Mouse (Mus musculus) liver, adult 2 months (tissue): ENCODE measurements around the gene Aarsd1.

ENCODE experiments used
- CTCF ChIP-seq: fragments of 200-500 bp; IDR thresholded peaks from 2 replicates; pipeline ENCODE4 v1.5.1; 2011; ENCODE audit warnings: low read depth, low read length, control low read depth
- POLR2A ChIP-seq: fragments of 200-500 bp; IDR thresholded peaks from 2 replicates; pipeline ENCODE4 v1.6.1; 2011; ENCODE audit warnings: low read length, control low read depth; ENCODE audit not compliant: insufficient read depth; ENCODE audit errors: extremely low read depth

DNA sequence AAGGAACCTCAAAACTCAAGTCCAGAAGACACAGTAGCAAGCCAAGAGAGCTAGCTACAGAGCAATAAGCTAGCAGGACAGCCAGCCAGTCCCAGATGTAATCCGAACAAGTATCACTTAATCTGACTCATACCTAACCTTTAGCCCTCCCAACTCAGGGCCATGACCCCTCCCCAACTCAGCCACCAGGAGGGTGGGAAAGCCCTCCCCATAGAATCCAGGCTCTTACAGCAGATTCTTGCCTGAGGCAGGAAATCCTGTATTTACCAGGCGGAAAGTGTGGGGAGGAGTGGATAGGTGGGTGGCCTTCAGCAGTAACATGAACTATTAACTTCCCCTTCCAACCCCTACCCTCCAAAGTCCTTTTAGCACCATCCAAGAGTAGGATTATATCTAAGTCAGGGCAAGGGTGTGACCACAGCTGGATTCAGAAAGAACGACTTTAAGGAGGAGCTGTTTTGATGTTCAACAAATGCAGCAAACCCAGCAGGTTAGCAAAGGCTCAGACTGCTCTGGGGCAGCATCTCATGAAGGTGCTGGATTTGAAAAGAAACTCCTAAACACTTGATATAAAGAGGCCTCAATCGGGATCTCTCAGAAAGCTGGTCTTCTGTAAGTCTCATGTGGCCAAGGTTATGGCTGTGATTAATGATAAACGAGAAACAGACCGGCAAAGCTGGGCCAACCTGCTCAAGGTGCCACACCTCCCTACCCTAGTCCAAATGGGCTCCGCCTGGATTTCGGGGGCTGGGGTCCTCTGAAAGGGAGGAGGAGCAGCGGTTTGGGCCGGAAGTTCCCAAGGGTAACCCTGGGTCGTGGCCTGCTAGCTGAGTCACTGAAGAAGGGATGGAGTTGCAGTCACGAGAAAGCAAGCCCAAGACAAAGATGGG lies 47.0 kb upstream of the Aarsd1 start, which contains the start of gene Rnd2:
- TF ChIP-seq CTCF = no peak
- TF ChIP-seq POLR2A = no peak
